Mouse (Mus musculus): Measurements from ENCODE around the gene Ssbp2.

DNA sequence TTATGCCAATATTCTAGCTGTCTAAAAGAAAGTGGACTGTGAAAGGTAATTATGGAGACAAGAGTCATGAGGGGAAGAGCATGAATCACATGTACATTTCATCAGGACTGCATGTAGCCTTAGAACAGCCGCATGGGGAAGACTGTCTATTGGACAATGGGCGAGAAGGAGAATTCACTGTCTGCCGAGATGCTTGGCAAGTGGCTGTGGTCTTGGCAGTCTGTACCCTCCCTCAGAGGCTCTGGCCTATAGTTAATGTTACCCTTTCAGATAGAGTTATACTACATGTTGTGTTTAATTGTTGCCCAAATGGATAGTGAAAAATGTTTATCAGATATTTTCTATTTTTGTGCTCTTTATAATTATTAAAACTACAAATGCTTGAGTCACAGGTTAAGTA lies 156.0 kb downstream of the Ssbp2 start:
- TF ChIP-seq POLR2A (IDR thresholded peaks at IDR 0.05; ENCODE audit: extremely low read depth, insufficient read depth, low read length) (no peak), CTCF (IDR thresholded peaks at IDR 0.05; ENCODE audit: extremely low read depth, insufficient read depth, low read length) (no peak)

Measured in cortical plate, adult 2 months (tissue).